Mouse (Mus musculus) kidney, adult 2 months (tissue): ENCODE results near the gene Flvcr2. TPM values are rescaled to one million over a fixed set of nuclear protein-coding genes. Genes with fewer than 3 reads are reported as not detected.

Source experiments
- DNase-seq: peaks from one replicate; pipeline ENCODE4 v3.0.0; 2021
- H3K27ac ChIP-seq: fragments of 200-500 bp; 2 replicates; pipeline ENCODE4 v1.5.1; 2012; ENCODE audit warnings: low read depth, low read length, control low read depth, inconsistent platforms; ENCODE audit not compliant: insufficient read depth
- H3K27me3 ChIP-seq: fragments of 200-500 bp; replicated peaks from 2 replicates; pipeline ENCODE4 v1.6.1; 2012; ENCODE audit warnings: mild to moderate bottlenecking, moderate library complexity, low read length, inconsistent platforms; ENCODE audit not compliant: control insufficient read depth, insufficient read depth
- H3K36me3 ChIP-seq: fragments of 200-500 bp; 2 replicates; pipeline ENCODE4 v1.6.1; 2012; ENCODE audit warnings: mild to moderate bottlenecking, moderate library complexity, low read length, inconsistent platforms; ENCODE audit not compliant: control insufficient read depth, insufficient read depth
- H3K4me1 ChIP-seq: fragments of 200-500 bp; 2 replicates; pipeline ENCODE4 v1.6.1; 2011; ENCODE audit warnings: low read length; ENCODE audit not compliant: control insufficient read depth, insufficient read depth
- H3K4me3 ChIP-seq: fragments of 200-500 bp; 2 replicates; pipeline ENCODE4 v1.5.1; 2011; ENCODE audit warnings: mild to moderate bottlenecking, low read depth, low read length, control low read depth; ENCODE audit not compliant: insufficient read depth
- CTCF ChIP-seq: fragments of 200-500 bp; conservative IDR thresholded peaks from 2 replicates; pipeline ENCODE4 v1.5.1; 2011; ENCODE audit warnings: low read depth, mild to moderate bottlenecking, control low read depth, low read length, moderate library complexity, mixed read lengths; ENCODE audit not compliant: insufficient read depth, insufficient read length
- POLR2A ChIP-seq: fragments of 200-500 bp; IDR thresholded peaks from one replicate; pipeline ENCODE4 v1.6.1; 2011; ENCODE audit warnings: low read depth, low read length, control low read depth
- WGBS: fragments of 180-500 bp; shearing (Covaris S2); methylation state at CpG from one replicate; pipeline ENCODE4 v1.1.7; 2018; 5-methylcytosine and 5-hydroxymethylcytosine counted together
- polyA plus RNA-seq: library from polyadenylated mRNA; depleted of rRNA; stranded (reverse); fragments of >200 nt; gene quantifications from 2 replicates; pipeline ENCODE4 v1.2.3, GENCODE M21; 2012

The Flvcr2 gene
- polyA plus RNA-seq, 1 experiment, result 23.1 TPM

- H3K4me1 ChIP-seq, result no peaks in the 10 kb centered on the region
- 80% methylated on average over 3 of the region's 3 CpGs for WGBS
- DNase-seq, result no peak
- TF ChIP-seq CTCF (no peak), POLR2A (no peak)
- no peaks in the 10 kb centered on the region for H3K27me3 ChIP-seq
- H3K4me3 ChIP-seq, result no peak overlapping the region
- H3K36me3 ChIP-seq, result no peaks in the 10 kb centered on the region
- no peak overlapping the region for H3K27ac ChIP-seq
These were observed 9.4 kb upstream of the Flvcr2 start for GRCm38 (mm10) chr12:85736960-85737359.

- Histone ChIP-seq H3K36me3 (no peaks in the 10 kb centered on the region), H3K4me3 (peak overlapping the region; percentile 79), H3K4me1 (peaks cover 9% of the 10 kb centered on the region), H3K27ac (peak overlapping the region; percentile 87), H3K27me3 (no peaks in the 10 kb centered on the region)
- DNase-seq, result no peak
- WGBS, result 15% methylated on average over 21 of the region's 21 CpGs
- no peak for TF ChIP-seq CTCF
- no peak for TF ChIP-seq POLR2A
These were observed 419 bp downstream of the Flvcr2 start for GRCm38 (mm10) chr12:85746696-85747219.

GRCm38 (mm10) chr12:85747343-85747742 lies 1.0 kb downstream of the Flvcr2 start:
- Histone ChIP-seq H3K4me1 (peaks cover 11% of the 10 kb centered on the region), H3K27me3 (no peaks in the 10 kb centered on the region), H3K36me3 (no peaks in the 10 kb centered on the region), H3K27ac (0 out of 2 replicates have a peak overlapping the region, but pooled peaks have one; percentile 9), H3K4me3 (peak overlapping the region; percentile 79)
- peak; percentile 30 for DNase-seq
- TF ChIP-seq POLR2A (no peak), CTCF (no peak)
- WGBS, result 52% methylated on average over 10 of the region's 10 CpGs

GRCm38 (mm10) chr12:85749861-85750260 lies 3.5 kb downstream of the Flvcr2 start:
- TF ChIP-seq CTCF (no peak), POLR2A (no peak)
- Histone ChIP-seq H3K27me3 (no peaks in the 10 kb centered on the region), H3K4me3 (no peak overlapping the region), H3K27ac (0 out of 2 replicates have a peak overlapping the region, but pooled peaks have one; percentile 39), H3K36me3 (no peaks in the 10 kb centered on the region), H3K4me1 (peaks cover 11% of the 10 kb centered on the region)
- DNase-seq, result peak; percentile 87
- WGBS, result 44% methylated on average over 9 of the region's 9 CpGs

- DNase-seq, result peak; percentile 87
- H3K4me1 ChIP-seq, result peaks cover 4% of the 10 kb centered on the region
- H3K36me3 ChIP-seq, result no peaks in the 10 kb centered on the region
- no peaks in the 10 kb centered on the region for H3K27me3 ChIP-seq
- WGBS, result 51% methylated on average over 6 of the region's 6 CpGs
- TF ChIP-seq CTCF (no peak), POLR2A (no peak)
- no peak overlapping the region for H3K27ac ChIP-seq
- no peak overlapping the region for H3K4me3 ChIP-seq
These were observed 5.8 kb downstream of the Flvcr2 start for GRCm38 (mm10) chr12:85752116-85752515.

GRCm38 (mm10) chr12:85753223-85753622 lies 6.9 kb downstream of the Flvcr2 start:
- Histone ChIP-seq H3K4me1 (peaks cover 5% of the 10 kb centered on the region; the same call in 1 of the 2 replicates), H3K27me3 (no peaks in the 10 kb centered on the region), H3K36me3 (no peaks in the 10 kb centered on the region), H3K4me3 (no peak overlapping the region), H3K27ac (no peak overlapping the region)
- WGBS, result 48% methylated on average over 2 of the region's 2 CpGs
- DNase-seq, result no peak
- TF ChIP-seq CTCF, result no peak
- no peak for TF ChIP-seq POLR2A

GRCm38 (mm10) chr12:85754611-85755265 lies 8.4 kb downstream of the Flvcr2 start:
- Histone ChIP-seq H3K4me1 (peaks cover 13% of the 10 kb centered on the region; the same call in 1 of the 2 replicates), H3K4me3 (no peak overlapping the region), H3K27ac (no peak overlapping the region), H3K27me3 (no peaks in the 10 kb centered on the region), H3K36me3 (no peaks in the 10 kb centered on the region)
- 51% methylated on average over 5 of the region's 5 CpGs for WGBS
- DNase-seq, result no peak
- TF ChIP-seq CTCF (no peak), POLR2A (no peak)
